Mouse (Mus musculus) C2C12 (cell line): ENCODE measurements around the gene Rasa4. TPM values are rescaled to one million over a fixed set of nuclear protein-coding genes. Genes with fewer than 3 reads are reported as not detected.
A peak's percentile ranks its signal among the peaks of the same experiment; 100 is the strongest.

Experiments
- H3K27me3 ChIP-seq: one replicate; pipeline ENCODE4 v1.6.1; 2011; ENCODE audit not compliant: control insufficient read depth, insufficient read depth, insufficient read length
- H3K36me3 ChIP-seq: one replicate; pipeline ENCODE4 v1.6.1; 2011; ENCODE audit not compliant: control insufficient read depth, insufficient read depth
- H3K4me3 ChIP-seq: one replicate; pipeline ENCODE4 v1.5.1; 2011; ENCODE audit warnings: mild to moderate bottlenecking, control low read depth; ENCODE audit not compliant: poor library complexity, insufficient read depth, severe bottlenecking
- H3K79me2 ChIP-seq: one replicate; pipeline ENCODE4 v1.6.1; 2011; ENCODE audit not compliant: control insufficient read depth, insufficient read depth
- H3K79me3 ChIP-seq: one replicate; pipeline ENCODE4 v1.6.1; 2011; ENCODE audit warnings: low read depth, control low read depth
- H3ac ChIP-seq: one replicate; pipeline ENCODE3; 2011; ENCODE audit warnings: low read depth; ENCODE audit not compliant: control insufficient read depth, insufficient read length
- CEBPB ChIP-seq: IDR thresholded peaks from one replicate; pipeline ENCODE4 v1.6.1; 2011; ENCODE audit warnings: low read depth, mild to moderate bottlenecking, control low read depth, moderate library complexity
- CTCF ChIP-seq: IDR thresholded peaks from one replicate; pipeline ENCODE4 v1.5.1; 2011; ENCODE audit not compliant: control insufficient read depth, insufficient read depth, insufficient read length
- FOSL1 ChIP-seq: IDR thresholded peaks from one replicate; pipeline ENCODE4 v1.8.0; 2011; ENCODE audit warnings: mild to moderate bottlenecking, low read length; ENCODE audit not compliant: poor library complexity, insufficient read depth, severe bottlenecking
- MAX ChIP-seq: IDR thresholded peaks from one replicate; pipeline ENCODE4 v1.6.1; 2011; ENCODE audit warnings: mild to moderate bottlenecking, control low read depth
- MYOD1 ChIP-seq: IDR thresholded peaks from one replicate; pipeline ENCODE4 v1.6.1; 2011; ENCODE audit warnings: low read depth; ENCODE audit not compliant: control insufficient read depth, insufficient read length
- MYOG ChIP-seq: IDR thresholded peaks from one replicate; pipeline ENCODE4 v1.6.1; 2011; ENCODE audit not compliant: control insufficient read depth, insufficient read length; ENCODE audit errors: extremely low read depth
- USF1 ChIP-seq: IDR thresholded peaks from one replicate; pipeline ENCODE4 v1.6.1; 2011; ENCODE audit warnings: low read depth, mild to moderate bottlenecking, control low read depth, moderate library complexity
- polyA plus RNA-seq: library from polyadenylated mRNA; unstranded; fragments of >200 nt; fragmentation: generic; extraction: Trizol; gene quantifications from one replicate; pipeline ENCODE4 v1.2.1, GENCODE M21; 2012; ENCODE audit warnings: missing spikeins

The Rasa4 gene
- polyA plus RNA-seq, 1 experiment: 37.6 TPM

GRCm38 (mm10) chr5:136137658-136138274, 54.0 kb downstream of the Rasa4 start:
- H3K27me3 ChIP-seq: no peaks in the 10 kb centered on the region
- no peak overlapping the region for H3ac ChIP-seq
- H3K79me3 ChIP-seq: peaks cover 8% of the 10 kb centered on the region
- no peak overlapping the region for H3K4me3 ChIP-seq
- H3K36me3 ChIP-seq: peaks cover 42% of the 10 kb centered on the region
- peaks cover 42% of the 10 kb centered on the region for H3K79me2 ChIP-seq
- no peak for TF ChIP-seq FOSL1
- TF ChIP-seq CTCF: peak; percentile 45
- TF ChIP-seq USF1: no peak
- TF ChIP-seq MYOG: no peak
- no peak for TF ChIP-seq MAX

GRCm38 (mm10) chr5:136139393-136139792, 55.7 kb downstream of the Rasa4 start:
- no peak overlapping the region for H3ac ChIP-seq
- peaks cover 42% of the 10 kb centered on the region for H3K79me2 ChIP-seq
- H3K79me3 ChIP-seq: peaks cover 8% of the 10 kb centered on the region
- no peaks in the 10 kb centered on the region for H3K27me3 ChIP-seq
- H3K4me3 ChIP-seq: no peak overlapping the region
- TF ChIP-seq CTCF (no peak), MYOG (no peak), MYOD1 (no peak), USF1 (no peak), CEBPB (no peak), MAX (no peak), FOSL1 (no peak)
- peaks cover 35% of the 10 kb centered on the region for H3K36me3 ChIP-seq

GRCm38 (mm10) chr5:136140057-136140482, 56.4 kb downstream of the Rasa4 start:
- TF ChIP-seq MYOD1 (no peak), CEBPB (no peak), USF1 (no peak), MAX (no peak), MYOG (no peak), CTCF (no peak), FOSL1 (no peak)
- H3K27me3 ChIP-seq: no peaks in the 10 kb centered on the region
- H3K36me3 ChIP-seq: peaks cover 35% of the 10 kb centered on the region
- no peak overlapping the region for H3K4me3 ChIP-seq
- H3K79me3 ChIP-seq: peaks cover 7% of the 10 kb centered on the region
- H3ac ChIP-seq: no peak overlapping the region
- H3K79me2 ChIP-seq: peaks cover 35% of the 10 kb centered on the region

GRCm38 (mm10) chr5:136142746-136143145, 59.0 kb downstream of the Rasa4 start:
- Histone ChIP-seq H3K79me2 (peaks cover 11% of the 10 kb centered on the region), H3K79me3 (peaks cover 2% of the 10 kb centered on the region), H3ac (no peak overlapping the region), H3K36me3 (peaks cover 35% of the 10 kb centered on the region), H3K27me3 (no peaks in the 10 kb centered on the region), H3K4me3 (no peak overlapping the region)
- TF ChIP-seq FOSL1 (no peak), MYOG (no peak), USF1 (no peak), CEBPB (no peak), CTCF (no peak), MYOD1 (no peak), MAX (no peak)

- H3ac ChIP-seq: no peak overlapping the region
- TF ChIP-seq MYOD1: no peak
- no peak for TF ChIP-seq MYOG
- no peak for TF ChIP-seq MAX
- no peak for TF ChIP-seq CTCF
- TF ChIP-seq USF1: no peak
- no peak for TF ChIP-seq CEBPB
- no peak for TF ChIP-seq FOSL1
- peaks cover 33% of the 10 kb centered on the region for H3K36me3 ChIP-seq
- no peak overlapping the region for H3K4me3 ChIP-seq
- H3K27me3 ChIP-seq: no peaks in the 10 kb centered on the region
- H3K79me3 ChIP-seq: peaks cover 2% of the 10 kb centered on the region
- H3K79me2 ChIP-seq: peaks cover 7% of the 10 kb centered on the region
These were observed 59.5 kb downstream of the Rasa4 start for GRCm38 (mm10) chr5:136143161-136143755.
